Mouse (Mus musculus): ENCODE measurements at regions not wholly inside any gene's neighbourhood (a gene's known extent, or its start where the extent isn't known, plus 50 kb on each side); places are given as distances from the start of the nearest gene placed in this dataset.
A peak's percentile ranks its signal among the peaks of the same experiment; 100 is the strongest.
"Not testable (repeated sequence)": the region's sequence is repeated elsewhere in the genome, so short reads cannot be mapped to it uniquely, and the experiment has no call there.

DNA sequence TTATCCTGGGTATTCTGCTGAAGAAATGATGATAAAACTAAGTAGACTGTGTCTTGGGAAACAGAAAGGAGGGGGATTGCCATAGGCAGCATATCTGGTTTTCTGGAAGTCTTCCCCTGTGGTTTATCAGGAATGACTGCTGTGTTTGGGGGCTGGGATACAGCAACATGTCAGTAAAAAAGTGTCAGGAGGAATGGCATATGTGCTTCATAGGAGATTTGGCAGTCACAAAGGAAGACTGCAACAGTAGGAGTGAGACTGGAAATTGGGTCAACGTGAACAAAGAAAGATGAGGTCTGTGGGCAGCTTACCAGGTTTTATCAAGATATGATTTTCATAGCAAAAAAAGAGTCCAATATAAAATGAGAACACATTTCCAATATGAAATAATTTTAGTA lies 641.1 kb upstream of the Nrxn1 start:
- no peak overlapping the region for H3K9ac ChIP-seq (replicated peaks; ENCODE audit: low read depth)
- DNase-seq (ENCODE audit: low spot score): no peak
- no peaks in the 10 kb centered on the region for H3K27me3 ChIP-seq (replicated peaks; ENCODE audit: insufficient read depth, low read length)
- H3K36me3 ChIP-seq (ENCODE audit: insufficient read depth, low read length): no peaks in the 10 kb centered on the region
- WGBS: 82% methylated on average over 1 of the region's 1 CpGs
- no peaks in the 10 kb centered on the region for H3K9me3 ChIP-seq (ENCODE audit: low read length)
- H3K4me1 ChIP-seq (ENCODE audit: insufficient read depth, low read depth, low read length): no peaks in the 10 kb centered on the region
- TF ChIP-seq EP300 (IDR thresholded peaks at IDR 0.05): no peak
- TF ChIP-seq CTCF (IDR thresholded peaks at IDR 0.05): no peak
- ATAC-seq: no peak
- no peak overlapping the region for H3K27ac ChIP-seq (ENCODE audit: low read length)
- no peak overlapping the region for H3K4me3 ChIP-seq (ENCODE audit: low read depth, low read length)
- no peak overlapping the region for H3K4me2 ChIP-seq (replicated peaks; ENCODE audit: low read depth, low read length)

DNA sequence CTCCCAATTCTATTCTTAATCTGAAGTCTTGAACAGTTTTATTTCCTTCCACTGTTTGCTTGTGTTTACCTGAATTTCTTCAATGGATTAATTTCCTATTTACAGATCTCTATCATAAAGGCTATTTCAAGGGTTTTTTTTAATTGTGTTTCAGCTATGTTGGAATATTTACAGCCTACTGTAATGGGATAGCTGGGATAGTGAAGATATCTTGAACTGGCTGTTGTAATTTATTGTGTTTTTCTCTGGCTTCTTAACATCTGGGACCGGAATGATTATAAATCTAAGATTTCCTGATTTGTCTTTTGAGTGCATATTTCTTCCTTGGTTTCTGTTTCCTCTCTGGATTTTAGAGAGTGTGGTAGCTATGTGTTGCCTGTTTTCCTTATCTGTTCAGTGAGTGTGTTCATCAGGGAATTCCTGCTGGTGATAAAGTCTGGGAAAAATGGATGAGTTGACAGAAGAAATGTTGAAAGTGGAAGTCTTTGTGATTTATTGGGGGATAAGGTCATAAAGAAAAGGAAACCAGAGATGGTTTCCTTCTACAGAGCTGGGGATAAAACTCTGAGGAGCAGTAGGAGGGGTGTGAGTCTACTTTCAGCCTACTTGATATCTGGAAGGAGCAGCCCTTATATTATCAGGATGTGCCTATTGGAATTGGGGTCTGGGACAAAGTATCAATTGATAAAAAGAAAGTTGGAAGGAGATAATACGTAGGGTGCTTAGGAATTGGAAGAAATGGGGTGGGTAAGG lies 640.5 kb upstream of the Nrxn1 start:
- WGBS: 55% methylated on average over 2 of the region's 2 CpGs
- Histone ChIP-seq H3K27ac (ENCODE audit: low read length) (no peak overlapping the region), H3K4me1 (ENCODE audit: insufficient read depth, low read depth, low read length) (no peaks in the 10 kb centered on the region), H3K36me3 (ENCODE audit: insufficient read depth, low read length) (no peaks in the 10 kb centered on the region), H3K9ac (replicated peaks; ENCODE audit: low read depth) (no peak overlapping the region), H3K27me3 (replicated peaks; ENCODE audit: insufficient read depth, low read length) (no peaks in the 10 kb centered on the region), H3K4me3 (ENCODE audit: low read depth, low read length) (no peak overlapping the region), H3K9me3 (ENCODE audit: low read length) (no peaks in the 10 kb centered on the region), H3K4me2 (replicated peaks; ENCODE audit: low read depth, low read length) (no peak overlapping the region)
- no peak for DNase-seq (ENCODE audit: low spot score)
- ATAC-seq: no peak
- TF ChIP-seq CTCF (IDR thresholded peaks at IDR 0.05): no peak
- no peak for TF ChIP-seq EP300 (IDR thresholded peaks at IDR 0.05)

DNA sequence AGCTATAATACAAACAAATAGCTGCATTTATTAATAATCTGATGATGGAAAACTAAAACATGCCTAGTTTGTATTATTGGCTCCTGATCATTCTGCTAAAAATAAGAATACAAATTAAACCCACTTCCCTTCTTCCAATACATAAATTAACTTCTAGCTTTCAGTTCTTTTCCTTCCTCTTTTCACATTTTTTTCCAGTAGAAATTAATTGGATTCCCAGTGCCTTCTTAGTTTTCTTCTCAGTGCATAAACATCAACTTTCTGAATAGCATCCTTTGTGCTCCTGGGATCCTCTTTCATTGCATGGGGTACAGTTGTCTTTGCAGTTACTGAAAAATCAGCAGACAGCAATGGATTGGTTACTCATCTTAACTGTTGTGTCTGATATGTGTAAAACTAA lies 617.5 kb upstream of the Nrxn1 start:
- no peak for TF ChIP-seq EP300 (IDR thresholded peaks at IDR 0.05)
- no peak for TF ChIP-seq CTCF (IDR thresholded peaks at IDR 0.05)
- H3K27me3 ChIP-seq (replicated peaks; ENCODE audit: insufficient read depth, low read length): no peaks in the 10 kb centered on the region
- H3K4me2 ChIP-seq (replicated peaks; ENCODE audit: low read depth, low read length): no peak overlapping the region
- no peak overlapping the region for H3K9ac ChIP-seq (replicated peaks; ENCODE audit: low read depth)
- H3K4me3 ChIP-seq (ENCODE audit: low read depth, low read length): no peak overlapping the region
- no peak overlapping the region for H3K27ac ChIP-seq (ENCODE audit: low read length)
- no peak for DNase-seq (ENCODE audit: low spot score)
- ATAC-seq: no peak
- no peaks in the 10 kb centered on the region for H3K36me3 ChIP-seq (ENCODE audit: insufficient read depth, low read length)
- no peaks in the 10 kb centered on the region for H3K9me3 ChIP-seq (ENCODE audit: low read length)
- H3K4me1 ChIP-seq (ENCODE audit: insufficient read depth, low read depth, low read length): no peaks in the 10 kb centered on the region

DNA sequence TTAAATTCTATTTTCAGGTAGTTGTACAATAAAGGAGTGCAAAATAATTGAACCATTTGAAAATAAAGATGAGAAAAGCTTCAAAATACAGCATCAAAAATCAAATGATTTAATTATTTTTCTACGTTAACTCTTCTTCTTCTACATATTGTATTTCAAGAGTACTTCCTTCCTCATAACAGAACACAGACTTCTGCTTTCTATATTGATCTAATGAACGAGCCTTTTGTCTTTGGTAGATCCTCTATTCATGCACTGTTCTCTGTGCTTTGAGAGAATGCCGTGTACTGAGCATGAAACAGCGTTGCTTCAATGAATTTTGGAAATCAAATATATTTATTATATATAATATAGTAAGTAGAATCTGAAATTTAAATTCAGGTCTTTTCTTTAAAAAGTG lies 598.2 kb upstream of the Nrxn1 start:
- H3K27me3 ChIP-seq (replicated peaks; ENCODE audit: insufficient read depth, low read length): no peaks in the 10 kb centered on the region
- no peak overlapping the region for H3K4me3 ChIP-seq (ENCODE audit: low read depth, low read length)
- H3K9me3 ChIP-seq (ENCODE audit: low read length): no peaks in the 10 kb centered on the region
- 72% methylated on average over 4 of the region's 4 CpGs for WGBS
- ATAC-seq (no peak), DNase-seq (ENCODE audit: low spot score) (no peak)
- no peak overlapping the region for H3K9ac ChIP-seq (replicated peaks; ENCODE audit: low read depth)
- H3K36me3 ChIP-seq (ENCODE audit: insufficient read depth, low read length): no peaks in the 10 kb centered on the region
- H3K4me2 ChIP-seq (replicated peaks; ENCODE audit: low read depth, low read length): no peak overlapping the region
- no peak overlapping the region for H3K27ac ChIP-seq (ENCODE audit: low read length)
- H3K4me1 ChIP-seq (ENCODE audit: insufficient read depth, low read depth, low read length): no peaks in the 10 kb centered on the region
- TF ChIP-seq CTCF (IDR thresholded peaks at IDR 0.05) (no peak), EP300 (IDR thresholded peaks at IDR 0.05) (no peak)

DNA sequence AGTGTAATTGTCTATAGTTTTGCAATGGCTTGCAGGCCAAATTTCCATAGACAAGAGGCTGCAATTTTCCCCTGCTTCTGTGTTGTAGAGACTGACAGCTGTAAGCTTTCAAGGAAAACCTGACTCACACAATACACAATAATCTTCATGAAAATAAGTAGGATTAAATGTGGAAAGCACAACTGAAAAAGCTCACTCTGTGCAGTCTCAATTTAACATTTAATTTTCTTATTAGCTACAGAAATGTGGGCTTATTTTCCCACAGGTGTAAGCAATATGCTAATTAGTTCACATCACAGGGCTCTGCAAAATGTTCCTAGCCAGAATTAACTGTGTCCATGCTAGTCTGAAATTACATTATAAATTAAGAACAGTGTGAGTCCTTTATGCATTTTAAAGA lies 564.6 kb upstream of the Nrxn1 start:
- Histone ChIP-seq H3K9me3 (ENCODE audit: low read length) (no peaks in the 10 kb centered on the region), H3K36me3 (ENCODE audit: insufficient read depth, low read length) (no peaks in the 10 kb centered on the region), H3K9ac (replicated peaks; ENCODE audit: low read depth) (no peak overlapping the region), H3K4me2 (replicated peaks; ENCODE audit: low read depth, low read length) (no peak overlapping the region), H3K27me3 (replicated peaks; ENCODE audit: insufficient read depth, low read length) (no peaks in the 10 kb centered on the region), H3K4me1 (ENCODE audit: insufficient read depth, low read depth, low read length) (no peaks in the 10 kb centered on the region), H3K27ac (ENCODE audit: low read length) (no peak overlapping the region), H3K4me3 (ENCODE audit: low read depth, low read length) (no peak overlapping the region)
- TF ChIP-seq CTCF (IDR thresholded peaks at IDR 0.05) (no peak), EP300 (IDR thresholded peaks at IDR 0.05) (no peak)
- ATAC-seq (no peak), DNase-seq (ENCODE audit: low spot score) (no peak)

DNA sequence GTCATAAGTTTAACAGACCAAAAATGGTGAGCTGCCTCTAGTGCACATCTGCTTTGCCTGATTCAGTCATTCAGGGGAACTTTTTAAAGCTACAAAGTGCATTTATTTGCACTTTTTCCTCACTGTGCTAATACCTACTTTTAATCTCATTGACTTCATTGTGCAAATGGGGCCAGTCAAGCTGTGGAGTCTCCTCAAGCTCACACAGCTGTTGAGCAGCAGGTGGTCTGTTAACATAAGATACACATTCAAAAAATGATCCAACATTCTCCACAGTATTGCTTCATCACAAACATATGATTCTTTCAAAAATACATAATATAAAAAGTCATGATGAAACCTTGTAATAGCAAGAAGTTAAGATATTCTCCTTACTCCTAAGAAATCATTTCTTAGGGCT lies 564.2 kb upstream of the Nrxn1 start:
- Histone ChIP-seq H3K27me3 (replicated peaks; ENCODE audit: insufficient read depth, low read length) (no peaks in the 10 kb centered on the region), H3K4me2 (replicated peaks; ENCODE audit: low read depth, low read length) (no peak overlapping the region), H3K4me3 (ENCODE audit: low read depth, low read length) (no peak overlapping the region), H3K36me3 (ENCODE audit: insufficient read depth, low read length) (no peaks in the 10 kb centered on the region), H3K27ac (ENCODE audit: low read length) (no peak overlapping the region), H3K9me3 (ENCODE audit: low read length) (no peaks in the 10 kb centered on the region), H3K9ac (replicated peaks; ENCODE audit: low read depth) (no peak overlapping the region), H3K4me1 (ENCODE audit: insufficient read depth, low read depth, low read length) (no peaks in the 10 kb centered on the region)
- ATAC-seq (no peak), DNase-seq (ENCODE audit: low spot score) (peak; percentile 4)
- no peak for TF ChIP-seq EP300 (IDR thresholded peaks at IDR 0.05)
- TF ChIP-seq CTCF (IDR thresholded peaks at IDR 0.05): no peak

DNA sequence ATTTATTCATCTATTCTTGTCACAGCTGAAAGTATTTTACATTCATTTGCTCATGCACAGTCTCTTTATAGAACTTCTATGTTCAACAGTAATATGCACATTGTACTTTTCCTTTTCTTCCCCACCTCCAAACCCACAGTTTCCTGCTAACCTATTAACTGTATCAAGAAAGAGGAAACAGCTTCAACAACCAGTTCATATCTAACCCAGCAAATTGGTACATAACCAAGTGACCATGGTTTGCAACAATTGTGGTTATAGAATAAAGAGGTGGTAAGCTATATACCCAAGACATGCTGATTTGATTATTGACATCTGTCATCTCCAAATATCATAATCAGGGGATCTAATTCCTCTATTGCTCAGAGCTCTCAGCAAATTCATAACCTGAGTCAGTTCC lies 539.0 kb upstream of the Nrxn1 start:
- Histone ChIP-seq H3K9me3 (ENCODE audit: low read length) (no peaks in the 10 kb centered on the region), H3K36me3 (ENCODE audit: insufficient read depth, low read length) (no peaks in the 10 kb centered on the region), H3K27me3 (replicated peaks; ENCODE audit: insufficient read depth, low read length) (no peaks in the 10 kb centered on the region), H3K4me2 (replicated peaks; ENCODE audit: low read depth, low read length) (no peak overlapping the region), H3K4me3 (ENCODE audit: low read depth, low read length) (no peak overlapping the region), H3K9ac (replicated peaks; ENCODE audit: low read depth) (no peak overlapping the region), H3K27ac (ENCODE audit: low read length) (no peak overlapping the region), H3K4me1 (ENCODE audit: insufficient read depth, low read depth, low read length) (no peaks in the 10 kb centered on the region)
- no peak for ATAC-seq
- TF ChIP-seq EP300 (IDR thresholded peaks at IDR 0.05): no peak
- TF ChIP-seq CTCF (IDR thresholded peaks at IDR 0.05): no peak
- DNase-seq (ENCODE audit: low spot score): no peak

DNA sequence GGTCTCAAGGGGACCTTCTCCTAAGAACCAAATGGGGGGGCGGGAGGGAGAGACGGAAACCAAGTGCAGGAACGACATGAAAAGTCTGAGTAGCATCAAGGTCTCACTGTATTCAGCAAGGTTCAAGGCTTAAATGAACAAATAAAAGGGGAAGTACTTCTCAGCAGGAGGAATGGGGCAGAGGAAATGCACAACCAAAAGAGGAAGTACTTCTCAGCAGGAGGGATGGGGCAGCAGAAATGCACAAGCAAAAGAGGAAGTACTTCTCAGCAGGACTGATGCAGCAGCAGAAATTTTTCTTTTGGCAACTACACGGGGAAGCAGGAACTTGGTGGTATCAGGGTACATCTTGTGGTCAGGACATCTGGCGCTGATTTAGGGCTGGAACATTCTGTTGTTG lies 521.3 kb upstream of the Nrxn1 start:
- not testable (repeated sequence) for H3K4me1 ChIP-seq (ENCODE audit: insufficient read depth, low read depth, low read length); H3K36me3 ChIP-seq (ENCODE audit: insufficient read depth, low read length); DNase-seq (ENCODE audit: low spot score); ATAC-seq; H3K9ac ChIP-seq (replicated peaks; ENCODE audit: low read depth); H3K4me2 ChIP-seq (replicated peaks; ENCODE audit: low read depth, low read length); H3K4me3 ChIP-seq (ENCODE audit: low read depth, low read length); H3K27me3 ChIP-seq (replicated peaks; ENCODE audit: insufficient read depth, low read length); H3K9me3 ChIP-seq (ENCODE audit: low read length); H3K27ac ChIP-seq (ENCODE audit: low read length)
- WGBS: 88% methylated on average over 5 of the region's 5 CpGs

All from lung, postnatal 0 days (tissue).